Mouse (Mus musculus) B cell, adult 2 months (primary cell): ENCODE results near the gene Ranbp1.
A peak's percentile ranks its signal among the peaks of the same experiment; 100 is the strongest.

Source experiments
- DNase-seq, 2 experiments: peaks; one replicate each; pipeline ENCODE4 v3.0.0; 2022

The Ranbp1 gene

GRCm38 (mm10) chr16:18233919-18234670, 14.4 kb downstream of the Ranbp1 start:
- DNase-seq: peak in 1 of 2 experiments; percentile 27

DNA sequence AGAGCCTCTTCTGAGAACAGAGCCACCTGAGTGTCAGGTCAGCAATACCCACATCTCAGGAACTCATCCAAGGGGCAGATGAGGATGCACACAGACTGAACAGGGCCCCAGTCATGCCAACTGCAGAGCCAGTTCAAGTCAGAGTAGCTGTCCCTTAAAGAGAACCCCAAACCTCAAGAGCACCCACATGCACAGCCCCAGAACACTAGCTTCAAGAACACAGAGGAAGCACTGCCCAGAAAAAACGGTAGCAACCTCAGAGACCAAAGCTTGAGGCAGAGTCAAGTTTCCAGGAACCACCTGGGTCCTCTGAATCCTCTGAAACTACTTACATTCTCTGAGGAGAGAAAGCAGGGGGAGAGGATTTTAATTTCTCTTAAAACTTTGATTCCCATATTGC, 15.1 kb downstream of the Ranbp1 start:
- DNase-seq: no peak

DNA sequence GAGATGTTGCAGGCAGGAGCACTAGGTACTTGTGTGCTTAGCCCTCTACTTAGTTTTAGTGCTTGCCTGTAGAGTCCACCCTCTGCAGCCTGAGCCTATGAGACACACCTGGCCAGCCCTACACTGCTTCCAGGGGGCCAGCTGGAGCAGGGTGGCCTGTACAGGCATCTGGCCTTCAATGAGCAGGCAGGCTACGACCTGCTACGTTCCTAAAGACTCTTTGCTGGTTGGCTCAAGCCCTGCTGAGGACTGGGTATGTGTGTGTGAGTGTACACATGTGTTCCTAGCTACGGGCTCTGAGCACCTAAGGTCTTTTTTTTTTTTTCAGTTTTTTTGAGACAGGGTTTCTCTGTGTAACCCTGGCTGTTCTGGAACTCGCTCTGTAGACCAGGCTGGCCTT, 17.1 kb downstream of the Ranbp1 start:
- no peak for DNase-seq

- DNase-seq: no peak
Observed at GRCm38 (mm10) chr16:18231047-18231446, 17.5 kb downstream of the Ranbp1 start.

DNA sequence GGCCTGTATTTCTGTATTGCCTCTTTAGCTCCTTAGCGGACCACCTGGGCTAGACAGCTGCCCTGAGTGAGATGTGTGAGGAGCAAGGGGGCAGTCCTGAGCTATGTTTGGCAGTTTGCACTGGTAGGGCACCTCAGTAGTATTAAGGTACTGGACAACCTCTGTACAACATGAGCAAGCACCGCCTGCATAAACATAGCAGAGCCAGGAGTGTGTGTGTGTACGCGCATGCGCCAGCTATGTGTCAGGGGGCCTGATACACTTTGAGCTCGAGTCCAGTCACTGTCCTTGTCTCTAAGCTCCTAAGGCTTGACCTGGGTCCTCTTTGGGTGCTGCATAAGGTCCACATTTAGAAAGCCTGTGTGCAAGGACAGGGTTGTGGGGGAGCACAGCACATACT, 17.9 kb downstream of the Ranbp1 start:
- no peak for DNase-seq

DNA sequence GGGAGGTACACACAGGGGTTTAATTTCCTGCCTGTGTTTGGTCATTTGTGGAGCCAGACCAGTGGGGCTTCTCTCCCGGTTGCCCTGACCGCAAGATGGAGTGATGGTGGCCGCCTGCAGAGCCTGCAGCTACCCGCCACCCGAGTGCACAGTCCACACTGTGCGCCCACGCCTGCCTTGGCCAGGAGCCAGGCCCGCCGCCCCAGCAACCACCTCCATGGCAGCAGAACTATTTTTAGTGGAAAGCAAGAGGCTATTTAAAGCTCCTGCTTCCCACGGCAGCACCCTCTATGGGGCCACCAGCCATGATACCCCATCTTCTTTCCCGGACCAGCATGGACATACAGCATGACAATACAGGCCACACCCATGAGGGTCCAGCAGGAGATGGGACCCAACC, 18.9 kb downstream of the Ranbp1 start:
- no peak for DNase-seq

DNA sequence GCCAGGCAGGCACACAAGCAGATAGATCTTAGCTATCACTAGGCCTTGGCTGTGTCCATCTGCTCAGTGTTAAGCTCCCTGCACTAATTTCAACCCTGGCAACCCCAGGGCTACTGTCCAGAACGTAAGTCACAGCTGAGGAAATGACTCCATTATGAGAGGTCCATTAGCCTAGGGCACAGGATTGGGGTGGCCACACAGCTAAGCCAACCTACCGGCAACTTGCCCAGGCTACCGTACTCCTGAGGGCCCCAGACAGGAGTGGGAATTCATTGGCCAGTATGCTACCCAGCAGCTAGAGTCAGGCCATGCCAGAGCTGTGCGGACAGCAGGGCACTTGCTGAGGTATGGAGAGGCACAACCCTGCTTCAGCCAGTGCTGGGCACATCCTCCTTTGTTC, 19.7 kb downstream of the Ranbp1 start:
- DNase-seq: no peak

DNA sequence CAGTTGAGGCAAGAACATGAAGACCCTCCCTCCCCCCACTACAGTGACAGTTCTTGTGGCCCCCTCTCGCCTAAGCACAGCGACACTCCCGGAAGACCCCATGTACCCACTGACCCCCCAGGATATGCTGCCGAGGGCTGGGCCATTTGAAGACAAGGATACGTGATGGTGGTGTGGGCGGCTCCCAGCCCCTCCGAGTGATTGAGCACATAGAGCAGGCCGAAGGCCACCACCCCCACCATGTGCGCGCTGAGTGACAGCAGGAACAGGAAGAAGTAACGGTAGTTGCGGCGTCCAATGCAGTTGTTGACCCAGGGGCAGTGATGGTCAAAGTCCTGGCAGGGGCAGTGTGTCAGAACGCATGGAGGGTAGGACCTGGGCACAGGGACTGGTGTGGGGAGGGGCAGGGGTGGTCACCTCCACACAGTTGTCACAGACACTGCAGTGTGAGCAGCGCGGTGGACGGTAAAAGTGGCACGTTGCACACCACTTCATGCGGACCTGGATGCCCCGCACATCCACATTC, 20.6 kb downstream of the Ranbp1 start:
- no peak for DNase-seq

GRCm38 (mm10) chr16:18227187-18227586, 21.3 kb downstream of the Ranbp1 start:
- DNase-seq: no peak

DNA sequence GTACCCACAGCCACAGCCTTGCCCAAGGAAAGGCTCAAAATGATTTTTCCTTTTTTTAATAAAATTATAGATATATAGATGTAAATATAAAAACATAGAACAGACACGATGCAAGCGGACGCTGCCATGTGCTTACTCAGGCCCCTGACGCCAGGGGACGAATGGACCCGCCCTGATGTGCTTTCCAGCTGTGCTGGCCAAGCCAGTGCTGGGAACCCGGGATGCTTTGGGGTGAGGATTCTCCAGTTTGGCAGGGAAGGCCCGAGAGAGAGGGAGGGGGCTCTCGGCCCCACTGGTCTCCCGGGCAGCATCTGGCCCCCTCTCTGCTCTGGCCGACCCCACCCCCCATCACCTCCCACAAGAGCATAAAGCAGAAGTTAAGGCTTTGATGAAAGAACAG, 26.3 kb downstream of the Ranbp1 start:
- DNase-seq: no peak

- peak; percentile 28 to 34 for DNase-seq
Observed at GRCm38 (mm10) chr16:18221543-18221898, 27.0 kb downstream of the Ranbp1 start.

DNA sequence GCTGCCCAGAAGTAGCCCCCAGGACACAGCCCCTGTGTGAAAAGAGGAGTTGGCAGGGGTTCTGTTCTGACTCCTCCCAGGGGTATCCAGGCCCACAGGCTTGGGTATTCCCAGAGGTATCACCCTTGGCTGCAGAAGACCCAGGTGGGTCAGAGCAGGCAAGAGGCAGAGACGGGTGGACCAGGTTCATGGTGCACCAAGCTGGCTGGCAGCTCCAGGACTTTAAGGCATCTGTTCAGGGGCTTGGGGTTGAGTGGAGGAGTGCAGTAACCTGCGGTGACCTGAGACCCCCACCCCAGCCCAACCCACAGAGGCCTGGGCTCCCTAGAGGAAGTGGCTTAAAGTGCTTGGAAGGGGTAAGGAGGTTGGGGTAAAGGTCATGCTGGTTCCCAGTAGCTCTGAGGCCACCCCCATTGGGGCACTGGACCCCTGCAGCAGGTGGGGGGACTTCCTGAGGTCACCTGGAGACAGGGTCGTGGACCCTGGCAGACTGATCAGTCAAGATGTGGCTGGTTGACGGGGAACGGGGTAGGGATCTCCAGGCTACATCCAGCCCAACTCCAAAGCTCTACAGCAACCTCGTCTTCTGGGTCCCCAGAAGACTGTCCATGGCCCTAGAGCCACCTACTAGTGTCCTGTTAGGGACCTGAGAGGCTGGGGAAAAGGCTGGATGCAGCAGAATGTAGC, 27.5 kb downstream of the Ranbp1 start:
- DNase-seq: no peak

GRCm38 (mm10) chr16:18220001-18220400, 28.5 kb downstream of the Ranbp1 start:
- DNase-seq: no peak

DNA sequence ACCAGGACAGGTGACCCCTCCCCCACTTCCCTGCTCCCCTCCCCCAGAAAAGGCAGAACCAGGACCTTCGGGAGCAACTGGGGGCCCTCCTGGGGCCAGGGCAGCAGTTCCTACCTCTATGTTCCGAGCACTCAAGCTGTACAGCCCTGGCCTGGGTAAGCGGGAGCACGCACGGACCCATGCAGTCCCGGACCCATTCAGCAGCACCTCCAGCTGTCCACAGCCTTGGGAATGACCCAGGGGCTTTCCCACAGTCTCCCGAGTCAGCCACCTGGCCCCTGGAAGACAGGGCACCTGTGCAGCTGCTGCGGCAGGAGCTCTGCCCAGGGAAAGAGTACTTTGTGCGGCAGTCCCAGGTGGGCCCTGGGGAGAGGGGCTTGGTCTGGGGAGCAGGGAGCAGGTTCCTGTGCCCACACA, 29.9 kb downstream of the Ranbp1 start:
- no peak for DNase-seq

DNA sequence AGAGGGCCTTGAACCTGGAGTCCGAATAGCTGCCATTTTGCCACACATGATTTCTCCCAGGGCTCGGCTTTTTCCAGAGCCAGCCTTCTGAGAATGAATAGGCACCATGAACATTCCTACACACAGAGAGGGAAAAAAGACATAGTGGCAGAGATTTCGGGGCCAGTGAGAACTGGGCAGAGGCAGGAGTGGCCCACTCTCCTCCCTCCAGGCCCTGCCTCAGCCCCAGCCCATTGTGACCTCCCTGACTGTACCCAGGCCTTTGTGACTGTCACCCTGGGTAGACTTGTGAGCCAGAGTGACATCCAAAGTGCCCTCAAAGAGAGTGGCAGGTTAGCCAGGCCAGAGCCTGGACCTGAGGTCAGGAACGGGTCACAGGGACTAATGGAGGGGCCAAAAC, 31.0 kb downstream of the Ranbp1 start, which contains the start of gene Ccdc188:
Gene Ccdc188, plus strand, starts transcription at position 301 of the 400 bp plus-strand sequence.
- DNase-seq: no peak

DNA sequence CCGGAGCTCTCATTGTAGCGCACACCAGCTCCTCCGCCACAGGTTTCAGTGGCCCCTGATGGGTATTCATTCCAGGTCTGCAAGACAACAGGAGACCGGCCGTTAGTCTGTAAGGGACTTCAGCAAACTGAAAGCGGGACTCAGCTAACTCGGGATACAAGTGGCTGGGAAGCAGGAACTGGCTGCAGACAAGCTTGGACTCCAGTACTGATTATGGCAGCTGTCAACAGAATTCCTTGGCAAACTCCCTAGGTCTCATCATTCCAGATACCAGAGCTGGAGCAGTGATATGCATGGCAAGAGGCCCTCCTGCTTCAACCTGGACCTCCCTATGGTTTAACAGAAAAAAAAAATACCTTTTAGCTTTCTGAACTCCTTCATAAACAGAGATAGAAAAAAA, 33.7 kb downstream of the Ranbp1 start:
- no peak for DNase-seq

GRCm38 (mm10) chr16:18213689-18214088, 34.8 kb downstream of the Ranbp1 start:
- DNase-seq: no peak

- peak; percentile 85 to 86 for DNase-seq
Observed at GRCm38 (mm10) chr16:18211417-18212171, 36.9 kb downstream of the Ranbp1 start.

- peak; percentile 73 to 76 for DNase-seq
Observed at GRCm38 (mm10) chr16:18210701-18211416, 37.7 kb downstream of the Ranbp1 start.

GRCm38 (mm10) chr16:18203430-18204091, 45.0 kb downstream of the Ranbp1 start:
- DNase-seq: no peak

- DNase-seq: no peak
Observed at GRCm38 (mm10) chr16:18202061-18202460, 46.5 kb downstream of the Ranbp1 start.

GRCm38 (mm10) chr16:18201620-18202019, 46.9 kb downstream of the Ranbp1 start:
- DNase-seq: no peak
